Mouse (Mus musculus) liver, postnatal 0 days (tissue): ENCODE data around the gene Bend7.

ENCODE experiments used
- CTCF ChIP-seq: sonication (generic); IDR thresholded peaks from 2 replicates; pipeline ENCODE4 v1.5.1; 2016; ENCODE audit warnings: antibody characterized with exemption, low read depth
- EP300 ChIP-seq: IDR thresholded peaks from 2 replicates; pipeline ENCODE4 v1.6.1; 2016; ENCODE audit warnings: antibody characterized with exemption, low read depth, mild to moderate bottlenecking

- TF ChIP-seq EP300 = peak; percentile 59; the same call in 1 of the 2 replicates
- no peak for TF ChIP-seq CTCF
Observed at GRCm38 (mm10) chr2:4831493-4831892, 113.9 kb downstream of the Bend7 start.
